Mouse (Mus musculus) gastrocnemius, postnatal 25 days (tissue): Measurements from ENCODE around the gene Wfdc5. TPM values are rescaled to one million over a fixed set of nuclear protein-coding genes. Genes with fewer than 3 reads are reported as not detected.
"Not testable (repeated sequence)": the region's sequence is repeated elsewhere in the genome, so short reads cannot be mapped to it uniquely, and the experiment has no call there.

ENCODE experiments used
- DNase-seq: peaks from one replicate; pipeline ENCODE4 v3.0.0; 2022
- long read RNA-seq, 2 experiments: library from polyadenylated mRNA; stranded (forward); transcript quantifications; one replicate each; pipeline ENCODE4 v2.0.0; 2021
- total RNA-seq, 2 experiments: library from RNA; stranded (reverse); gene quantifications; 1 replicate in 1 of 2; 2 replicates in 1 of 2; pipeline ENCODE4 v1.2.3; 2021

The Wfdc5 gene
- total RNA-seq: not detected
- long read RNA-seq, experiment 1, partial matches to known transcripts: 1 of 2 reads
- long read RNA-seq, experiment 1, other reads (novel, unspliced or antisense): 0 of 2 reads
- long read RNA-seq, experiment 2: 0 reads

DNA sequence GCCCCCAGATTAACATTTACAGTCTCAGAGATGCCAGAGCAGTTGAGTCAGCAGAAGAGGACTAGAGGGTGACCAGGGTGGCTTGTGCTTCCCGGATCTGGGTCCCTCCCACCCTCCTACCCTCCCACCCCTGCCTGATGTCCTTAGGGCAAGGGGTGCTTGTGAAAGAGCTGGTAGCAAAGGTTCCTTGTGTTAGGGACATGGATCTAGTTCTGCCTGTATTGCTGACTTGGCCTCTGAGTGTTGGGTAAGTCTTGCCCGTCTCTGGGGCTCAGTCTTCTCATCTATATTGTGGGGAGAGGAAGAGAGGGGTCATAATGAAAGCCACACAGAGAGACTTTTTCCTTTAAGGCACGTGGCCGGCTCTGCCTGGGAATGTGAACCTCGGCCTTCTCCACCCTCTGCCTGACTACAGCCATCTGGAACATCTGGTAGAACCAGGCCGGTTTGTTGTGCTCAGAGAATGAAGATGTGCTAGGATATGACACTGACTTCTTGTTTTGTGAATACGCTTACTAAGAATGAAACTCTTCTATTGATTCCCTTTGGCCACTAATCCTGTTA is at the start of gene Wfdc5:
Gene Wfdc5, minus strand, starts transcription at position 51 of the 564 bp plus-strand sequence.
- DNase-seq: no peak

GRCm38 (mm10) chr2:164228361-164229070 is 46.0 kb upstream of the Wfdc5 start:
- DNase-seq: no peak

- no peak for DNase-seq
Measured at GRCm38 (mm10) chr2:164221522-164221921, 39.0 kb upstream of the Wfdc5 start, which contains the start of gene Wfdc15b. Gene Wfdc15b, minus strand, starts transcription at chr2:164221660.

GRCm38 (mm10) chr2:164219295-164219694 is 36.8 kb upstream of the Wfdc5 start:
- no peak for DNase-seq

- DNase-seq: no peak
Measured at GRCm38 (mm10) chr2:164212711-164213110, 30.2 kb upstream of the Wfdc5 start.

GRCm38 (mm10) chr2:164210892-164211291 is 28.4 kb upstream of the Wfdc5 start:
- no peak for DNase-seq

DNA sequence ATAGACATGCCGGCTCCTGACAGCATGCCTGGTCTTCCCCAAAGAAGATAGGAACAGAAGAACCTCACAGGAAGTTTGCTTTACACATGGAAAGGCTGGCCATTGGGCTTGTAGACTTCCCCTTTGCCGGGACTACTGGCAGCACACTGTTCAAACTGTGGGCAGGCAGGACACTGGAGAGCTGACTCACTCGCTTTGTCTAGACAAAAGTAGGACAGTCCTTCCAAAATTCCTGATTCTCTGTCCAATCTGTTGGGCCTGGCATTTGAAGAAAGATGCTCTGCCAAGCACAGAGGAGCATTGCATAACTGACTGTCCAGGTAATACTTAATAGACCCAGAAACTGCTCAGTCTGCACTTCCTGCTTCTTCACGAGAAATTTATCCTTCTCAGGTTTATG is 24.1 kb upstream of the Wfdc5 start:
- no peak for DNase-seq

- DNase-seq: not testable (repeated sequence)
Measured at GRCm38 (mm10) chr2:164206011-164206410, 23.5 kb upstream of the Wfdc5 start.

DNA sequence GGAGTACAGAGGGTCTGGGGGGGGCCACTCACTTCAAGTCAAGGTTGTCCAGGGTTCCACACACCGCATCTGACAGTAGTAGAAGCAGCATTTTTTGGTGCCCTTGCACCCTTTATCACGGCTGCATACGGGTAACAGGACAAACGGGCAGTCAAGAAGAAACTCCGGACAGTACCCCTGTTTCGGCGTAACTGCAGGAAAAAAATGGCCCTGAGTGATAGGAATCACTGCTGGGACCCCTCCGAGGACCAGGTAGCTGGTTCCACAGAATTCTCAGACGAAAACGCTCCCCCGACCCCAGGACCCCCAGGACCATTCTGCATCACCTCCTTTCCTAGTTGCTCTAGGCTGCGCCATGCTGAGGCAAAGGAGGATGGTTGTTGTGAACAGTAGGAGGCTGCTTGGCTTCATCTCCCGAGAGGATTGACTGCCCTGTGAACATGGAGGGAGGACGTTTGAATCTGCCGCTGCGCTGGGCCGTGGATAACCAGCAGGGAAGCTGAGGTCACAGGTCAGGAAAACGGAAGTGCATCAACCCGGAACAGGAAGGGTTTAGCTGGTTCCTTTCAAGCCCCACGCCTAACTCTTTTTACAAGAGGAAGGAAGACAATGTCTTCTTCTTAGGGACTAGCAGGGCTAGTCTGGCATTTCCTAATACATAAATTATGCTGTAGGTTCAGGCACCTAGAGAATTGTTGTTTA is 17.2 kb upstream of the Wfdc5 start, which contains the start of gene Wfdc15a:
Gene Wfdc15a, minus strand, starts transcription at position 505 of the 702 bp plus-strand sequence.
- no peak for DNase-seq

DNA sequence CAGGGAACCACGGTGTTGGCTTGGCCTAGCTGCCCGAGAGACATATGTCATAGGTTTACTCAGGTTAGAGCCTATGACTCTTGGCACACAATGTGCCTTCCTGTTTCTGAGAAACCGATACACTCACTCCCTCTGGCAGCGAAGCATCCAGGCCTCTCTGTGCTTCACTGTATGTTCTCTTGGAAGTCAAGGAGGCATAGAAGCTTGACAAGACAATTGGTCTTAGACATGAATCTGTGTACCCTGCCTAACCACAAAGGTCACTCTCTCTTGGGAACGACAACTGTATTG is 14.1 kb upstream of the Wfdc5 start:
- no peak for DNase-seq

DNA sequence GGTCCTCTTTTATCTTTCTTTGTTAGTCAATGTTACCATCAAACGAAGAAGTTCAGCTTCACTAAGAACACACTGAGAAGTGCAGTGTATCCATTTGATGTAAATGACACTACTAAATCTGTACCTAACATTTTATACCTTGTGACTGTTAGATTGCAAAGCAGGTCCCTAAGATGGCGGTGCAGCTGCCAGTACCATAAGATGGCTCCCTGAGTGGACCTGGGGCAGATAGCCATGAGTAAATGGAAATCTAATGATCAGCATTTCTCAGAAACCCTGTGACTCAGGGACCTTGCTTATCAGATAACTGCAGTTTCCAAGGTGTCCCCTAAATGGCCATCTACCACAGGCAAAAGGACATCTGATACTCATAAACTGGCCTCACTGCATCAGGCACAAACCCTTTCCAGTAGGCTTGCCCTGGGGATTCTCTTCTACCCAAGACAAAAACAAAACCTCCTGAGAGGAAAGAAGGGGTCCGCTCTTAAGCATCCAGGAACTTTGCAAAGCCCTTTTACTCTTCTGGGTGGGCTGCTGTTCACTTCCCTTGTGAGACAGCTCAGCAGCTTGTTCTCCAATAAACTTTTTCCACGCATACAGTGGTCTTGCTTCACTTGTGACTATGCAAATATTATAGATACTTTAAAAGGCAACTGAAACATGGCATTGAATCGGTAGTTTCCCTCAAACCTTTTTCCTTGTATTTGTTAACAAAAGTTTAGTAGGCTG is 13.6 kb upstream of the Wfdc5 start:
- DNase-seq: no peak

DNA sequence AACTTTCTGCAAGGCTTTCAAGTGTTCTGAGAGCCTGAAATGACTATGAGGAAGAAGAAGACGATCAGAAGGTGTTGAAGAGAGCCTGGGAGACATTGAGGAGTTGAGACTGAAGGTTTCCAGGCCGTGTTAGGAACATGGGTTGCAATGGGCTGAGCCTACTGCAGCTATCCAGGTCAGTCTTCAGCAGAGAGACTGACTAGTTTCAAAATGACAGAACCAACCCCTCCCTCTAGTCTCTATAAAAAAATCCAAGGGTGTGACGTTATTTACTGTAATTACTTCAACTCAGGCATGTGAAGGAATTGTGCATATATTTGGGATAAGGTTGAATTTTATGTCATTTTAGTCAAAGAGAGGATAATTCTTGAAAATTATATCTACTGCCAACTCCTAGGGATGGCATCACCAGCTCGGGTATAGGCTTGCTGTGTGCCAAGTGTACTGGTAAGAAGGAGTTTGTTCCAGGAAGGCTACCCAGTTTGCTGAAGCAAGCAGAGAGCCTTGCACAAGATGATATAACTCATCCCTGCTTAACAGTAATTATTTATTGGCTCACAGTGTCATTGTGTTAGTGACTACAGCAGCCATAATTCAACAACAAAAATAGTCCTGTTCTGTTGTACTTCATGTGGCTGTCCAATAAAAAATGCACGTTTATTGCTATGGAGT is 12.6 kb upstream of the Wfdc5 start:
- DNase-seq: no peak

GRCm38 (mm10) chr2:164192279-164192678 is 9.7 kb upstream of the Wfdc5 start:
- DNase-seq: no peak

DNA sequence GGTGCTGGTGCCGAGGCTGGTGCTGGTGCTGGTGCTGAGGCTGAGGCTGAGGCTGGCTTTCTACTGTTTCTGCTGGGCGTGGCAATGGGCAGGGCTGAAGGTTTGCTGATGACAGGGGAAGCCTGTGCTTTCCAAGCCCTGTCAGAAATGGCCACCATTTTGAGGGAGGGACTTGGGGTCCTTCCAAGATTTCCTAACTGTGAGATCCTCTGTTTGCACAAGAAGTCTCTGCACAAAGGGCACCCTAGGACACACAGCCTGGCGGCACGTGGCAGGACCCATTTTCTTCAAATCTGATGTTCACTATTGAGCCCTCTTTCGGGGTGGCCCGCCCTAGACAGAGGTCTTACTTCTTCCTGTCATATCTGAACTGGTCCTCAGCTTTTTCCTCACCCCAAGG is 8.0 kb upstream of the Wfdc5 start, which contains the start of gene Wfdc12:
Gene Wfdc12, minus strand, starts transcription at position 33 of the 400 bp plus-strand sequence.
- no peak for DNase-seq

- no peak for DNase-seq
Measured at GRCm38 (mm10) chr2:164188722-164189121, 6.2 kb upstream of the Wfdc5 start.

GRCm38 (mm10) chr2:164184145-164184719 is 1.7 kb upstream of the Wfdc5 start:
- DNase-seq: no peak

DNA sequence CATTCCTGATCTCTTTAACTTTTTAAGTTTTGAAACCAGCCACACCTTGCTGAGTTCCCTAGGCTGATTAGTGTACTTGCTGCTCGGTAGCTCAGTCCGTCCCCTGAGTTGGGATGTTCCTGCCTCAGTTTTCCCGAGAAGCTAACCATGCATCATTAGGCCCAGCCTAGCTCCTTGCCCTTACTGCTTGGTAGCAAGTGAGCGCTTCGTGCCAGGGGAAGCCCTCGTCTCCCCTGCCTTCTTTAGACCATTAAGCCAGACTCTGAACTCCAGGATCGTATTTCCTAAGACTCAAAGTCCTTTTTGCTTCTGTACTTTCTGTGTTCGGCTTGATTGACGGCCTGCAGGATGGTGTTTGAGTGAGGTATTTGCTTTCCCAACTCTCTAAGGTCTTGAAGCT is 798 bp upstream of the Wfdc5 start:
- no peak for DNase-seq

DNA sequence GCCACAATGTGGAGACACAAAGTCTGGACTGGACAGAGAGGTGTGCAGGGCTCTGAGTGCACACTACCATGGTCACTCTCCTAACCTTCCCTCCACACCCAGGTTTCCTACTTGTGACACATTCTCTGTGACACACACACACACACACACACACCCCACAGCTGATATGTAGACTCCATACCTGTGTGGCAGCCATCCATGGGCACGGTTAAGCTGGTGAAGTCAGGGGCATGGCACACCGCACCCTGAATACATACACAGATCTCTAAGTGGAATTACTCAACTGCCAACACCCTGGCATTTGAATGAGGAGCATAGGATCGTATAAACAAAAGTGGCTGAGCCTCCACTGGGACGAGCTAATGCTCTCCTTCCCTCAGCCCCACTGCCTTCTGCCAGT is 1.8 kb downstream of the Wfdc5 start:
- no peak for DNase-seq

- DNase-seq: no peak
Measured at GRCm38 (mm10) chr2:164180124-164180523, 2.4 kb downstream of the Wfdc5 start.

GRCm38 (mm10) chr2:164177831-164178230 is 4.7 kb downstream of the Wfdc5 start:
- DNase-seq: no peak

- DNase-seq: no peak
Measured at GRCm38 (mm10) chr2:164175850-164176249, 6.7 kb downstream of the Wfdc5 start.
